Mouse (Mus musculus): Measurements from ENCODE around the gene Tfpi. TPM values are rescaled to one million over a fixed set of nuclear protein-coding genes. Genes with fewer than 3 reads are reported as not detected.
A peak's percentile ranks its signal among the peaks of the same experiment; 100 is the strongest.
"Not testable (repeated sequence)": the region's sequence is repeated elsewhere in the genome, so short reads cannot be mapped to it uniquely, and the experiment has no call there.

Gene Tfpi
- polyA plus RNA-seq, 1 experiment from 2014 or later = 63.1 TPM

- peak overlapping the region; percentile 42 for H3K4me2 ChIP-seq
- ATAC-seq (ENCODE audit: insufficient read depth) (0 out of 2 replicates have a peak, but pooled peaks have one; percentile 38), DNase-seq (peak; percentile 50)
- H3K27me3 ChIP-seq (ENCODE audit: insufficient read depth, low read length) = no peaks in the 10 kb centered on the region
- no peak overlapping the region for H3K4me3 ChIP-seq (ENCODE audit: low read depth, low read length)
- 52% methylated on average over 5 of the region's 5 CpGs for WGBS
- no peaks in the 10 kb centered on the region for H3K9me3 ChIP-seq (ENCODE audit: low read depth, low read length)
- H3K27ac ChIP-seq (ENCODE audit: low read depth) = peak overlapping the region; percentile 90
- H3K36me3 ChIP-seq (ENCODE audit: insufficient read depth) = no peaks in the 10 kb centered on the region
- TF ChIP-seq CTCF (IDR thresholded peaks at IDR 0.05; ENCODE audit: low read depth) = no peak
- no peaks in the 10 kb centered on the region; the same call in 1 of the 2 replicates for H3K4me1 ChIP-seq (ENCODE audit: insufficient read depth)
- H3K9ac ChIP-seq = no peak overlapping the region; the same call in 1 of the 2 replicates
These were observed 42.2 kb upstream of the Tfpi start for GRCm38 (mm10) chr2:84518767-84519166.

DNA sequence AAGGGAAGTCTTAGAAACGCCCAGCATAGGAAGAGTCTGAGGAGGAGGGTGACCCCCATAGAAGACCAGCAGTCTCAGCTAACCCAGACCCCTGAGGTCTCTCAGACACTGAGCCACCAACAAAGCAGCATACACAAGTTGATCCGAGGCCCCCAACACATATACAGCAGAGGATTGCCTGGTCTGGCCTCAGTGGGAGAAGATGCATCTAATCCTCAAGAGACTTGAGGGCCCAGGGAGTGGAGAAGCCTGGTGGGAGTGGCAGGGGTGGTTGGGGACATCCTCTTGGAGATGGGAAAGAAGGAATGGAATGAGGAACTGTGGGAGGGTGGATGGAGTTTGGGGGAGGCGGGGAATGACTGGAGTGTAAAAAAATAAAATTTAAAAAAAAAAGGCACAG lies 36.7 kb upstream of the Tfpi start:
- Histone ChIP-seq H3K9me3 (ENCODE audit: low read depth, low read length) (no peaks in the 10 kb centered on the region), H3K9ac (no peak overlapping the region), H3K4me2 (no peak overlapping the region), H3K4me3 (ENCODE audit: low read depth, low read length) (no peak overlapping the region), H3K4me1 (ENCODE audit: insufficient read depth) (no peaks in the 10 kb centered on the region), H3K27me3 (ENCODE audit: insufficient read depth, low read length) (no peaks in the 10 kb centered on the region), H3K36me3 (ENCODE audit: insufficient read depth) (no peaks in the 10 kb centered on the region), H3K27ac (ENCODE audit: low read depth) (no peak overlapping the region)
- WGBS = 81% methylated on average over 3 of the region's 3 CpGs
- DNase-seq (no peak), ATAC-seq (ENCODE audit: insufficient read depth) (no peak)
- no peak for TF ChIP-seq CTCF (IDR thresholded peaks at IDR 0.05; ENCODE audit: low read depth)

GRCm38 (mm10) chr2:84511508-84511907 lies 34.9 kb upstream of the Tfpi start:
- Histone ChIP-seq H3K4me1 (ENCODE audit: insufficient read depth) (no peaks in the 10 kb centered on the region), H3K36me3 (ENCODE audit: insufficient read depth) (no peaks in the 10 kb centered on the region), H3K27me3 (ENCODE audit: insufficient read depth, low read length) (no peaks in the 10 kb centered on the region), H3K4me2 (no peak overlapping the region), H3K9me3 (ENCODE audit: low read depth, low read length) (no peaks in the 10 kb centered on the region), H3K4me3 (ENCODE audit: low read depth, low read length) (no peak overlapping the region), H3K9ac (no peak overlapping the region), H3K27ac (ENCODE audit: low read depth) (no peak overlapping the region)
- DNase-seq = no peak
- no peak for ATAC-seq (ENCODE audit: insufficient read depth)
- no peak for TF ChIP-seq CTCF (IDR thresholded peaks at IDR 0.05; ENCODE audit: low read depth)
- WGBS = 63% methylated on average over 2 of the region's 2 CpGs

- H3K9ac ChIP-seq = no peak overlapping the region
- no peaks in the 10 kb centered on the region for H3K27me3 ChIP-seq (ENCODE audit: insufficient read depth, low read length)
- TF ChIP-seq CTCF (IDR thresholded peaks at IDR 0.05; ENCODE audit: low read depth) = no peak
- H3K36me3 ChIP-seq (ENCODE audit: insufficient read depth) = no peaks in the 10 kb centered on the region
- no peak for ATAC-seq (ENCODE audit: insufficient read depth)
- no peaks in the 10 kb centered on the region for H3K9me3 ChIP-seq (ENCODE audit: low read depth, low read length)
- H3K4me2 ChIP-seq = no peak overlapping the region
- no peak for DNase-seq
- no peak overlapping the region for H3K27ac ChIP-seq (ENCODE audit: low read depth)
- no peak overlapping the region for H3K4me3 ChIP-seq (ENCODE audit: low read depth, low read length)
- WGBS = 83% methylated on average over 4 of the region's 4 CpGs
- no peaks in the 10 kb centered on the region for H3K4me1 ChIP-seq (ENCODE audit: insufficient read depth)
These were observed 34.5 kb upstream of the Tfpi start for GRCm38 (mm10) chr2:84511036-84511435.

GRCm38 (mm10) chr2:84504954-84505394 lies 28.4 kb upstream of the Tfpi start:
- WGBS = 41% methylated on average over 5 of the region's 11 CpGs
- H3K9me3 ChIP-seq (ENCODE audit: low read depth, low read length); H3K4me3 ChIP-seq (ENCODE audit: low read depth, low read length); H3K4me1 ChIP-seq (ENCODE audit: insufficient read depth); H3K36me3 ChIP-seq (ENCODE audit: insufficient read depth); H3K27me3 ChIP-seq (ENCODE audit: insufficient read depth, low read length); H3K9ac ChIP-seq; H3K27ac ChIP-seq (ENCODE audit: low read depth): not testable (repeated sequence)
- H3K4me2 ChIP-seq = 0 out of 2 replicates have a peak overlapping the region, but pooled peaks have one; percentile 21
- DNase-seq (peak; percentile 48), ATAC-seq (ENCODE audit: insufficient read depth) (peak; percentile 65; the same call in 1 of the 2 replicates)

DNA sequence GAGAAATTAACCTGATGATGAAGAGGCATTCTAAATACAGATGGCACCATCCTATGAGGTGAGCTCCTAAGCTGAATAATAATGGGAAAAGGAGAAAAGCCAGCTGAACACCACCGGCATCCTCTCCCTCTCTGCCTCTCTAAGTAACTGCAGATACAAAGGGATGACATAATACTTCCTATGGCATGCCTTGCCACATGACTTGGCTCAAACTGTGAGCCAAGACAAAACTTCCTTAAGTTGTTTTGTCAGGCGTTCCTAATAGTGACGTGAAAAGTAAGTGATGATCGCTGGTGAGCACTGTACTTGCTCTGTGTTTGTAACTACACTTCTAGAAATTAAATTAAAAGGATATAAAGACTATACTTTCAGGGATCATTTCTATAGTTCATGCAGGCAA lies 27.7 kb upstream of the Tfpi start:
- 53% methylated on average over 4 of the region's 4 CpGs for WGBS
- peak; percentile 35; the same call in 1 of the 2 replicates for ATAC-seq (ENCODE audit: insufficient read depth)

GRCm38 (mm10) chr2:84498921-84499320 lies 22.3 kb upstream of the Tfpi start:
- no peak overlapping the region for H3K4me2 ChIP-seq
- no peaks in the 10 kb centered on the region for H3K27me3 ChIP-seq (ENCODE audit: insufficient read depth, low read length)
- H3K9ac ChIP-seq = no peak overlapping the region
- no peak overlapping the region for H3K4me3 ChIP-seq (ENCODE audit: low read depth, low read length)
- H3K36me3 ChIP-seq (ENCODE audit: insufficient read depth) = no peaks in the 10 kb centered on the region
- 63% methylated on average over 3 of the region's 3 CpGs for WGBS
- ATAC-seq (ENCODE audit: insufficient read depth) (no peak), DNase-seq (no peak)
- no peaks in the 10 kb centered on the region for H3K9me3 ChIP-seq (ENCODE audit: low read depth, low read length)
- no peaks in the 10 kb centered on the region for H3K4me1 ChIP-seq (ENCODE audit: insufficient read depth)
- TF ChIP-seq CTCF (IDR thresholded peaks at IDR 0.05; ENCODE audit: low read depth) = no peak
- no peak overlapping the region for H3K27ac ChIP-seq (ENCODE audit: low read depth)

More for the DNA sequence above, 27.7 kb upstream of the Tfpi start:
- no peaks in the 10 kb centered on the region for H3K9me3 ChIP-seq (ENCODE audit: low read depth, low read length)
- no peak overlapping the region for H3K4me3 ChIP-seq (ENCODE audit: low read depth, low read length)
- no peak overlapping the region for H3K27ac ChIP-seq (ENCODE audit: low read depth)
- no peak overlapping the region for H3K4me2 ChIP-seq
- no peak for DNase-seq
- no peak overlapping the region for H3K9ac ChIP-seq
- TF ChIP-seq CTCF (IDR thresholded peaks at IDR 0.05; ENCODE audit: low read depth) = no peak
- H3K27me3 ChIP-seq (ENCODE audit: insufficient read depth, low read length) = no peaks in the 10 kb centered on the region
- H3K36me3 ChIP-seq (ENCODE audit: insufficient read depth) = no peaks in the 10 kb centered on the region
- no peaks in the 10 kb centered on the region for H3K4me1 ChIP-seq (ENCODE audit: insufficient read depth)

- no peaks in the 10 kb centered on the region for H3K27me3 ChIP-seq (ENCODE audit: insufficient read depth, low read length)
- WGBS = 70% methylated on average over 3 of the region's 3 CpGs
- no peak overlapping the region for H3K27ac ChIP-seq (ENCODE audit: low read depth)
- no peak overlapping the region for H3K4me3 ChIP-seq (ENCODE audit: low read depth, low read length)
- no peak overlapping the region for H3K4me2 ChIP-seq
- no peak for TF ChIP-seq CTCF (IDR thresholded peaks at IDR 0.05; ENCODE audit: low read depth)
- no peaks in the 10 kb centered on the region for H3K36me3 ChIP-seq (ENCODE audit: insufficient read depth)
- no peak for DNase-seq
- H3K9me3 ChIP-seq (ENCODE audit: low read depth, low read length) = no peaks in the 10 kb centered on the region
- no peak for ATAC-seq (ENCODE audit: insufficient read depth)
- H3K9ac ChIP-seq = no peak overlapping the region
- H3K4me1 ChIP-seq (ENCODE audit: insufficient read depth) = no peaks in the 10 kb centered on the region
These were observed 18.5 kb upstream of the Tfpi start for GRCm38 (mm10) chr2:84495108-84495507.
